Mouse (Mus musculus) heart, postnatal 36 days (tissue): ENCODE data around the gene Ppp5c. TPM values are rescaled to one million over a fixed set of nuclear protein-coding genes. Genes with fewer than 3 reads are reported as not detected.

ENCODE experiments used
- total RNA-seq, 2 experiments: library from RNA; stranded (reverse); gene quantifications; 2 replicates each; pipeline ENCODE4 v1.2.3; 2021

Gene Ppp5c
- total RNA-seq, 2 experiments from 2014 or later: 107 to 109 TPM

Other genes with a start within 250 kb of the Ppp5c start
- 10 to 100 TPM; 21.3 to 22.8 TPM for gene Slc1a5, start 246.6 kb downstream of the Ppp5c start, total RNA-seq
- 10 to 100 TPM; 54.1 to 61.3 TPM for gene Strn4, start 212.0 kb downstream of the Ppp5c start, total RNA-seq
- gene Fkrp, start 211.2 kb downstream of the Ppp5c start, total RNA-seq: 10 to 100 TPM; 47.2 to 49.1 TPM
- gene Prkd2, start 185.0 kb downstream of the Ppp5c start, total RNA-seq: 10 to 100 TPM; 17.8 to 19.3 TPM
- gene Dact3, start 152.6 kb downstream of the Ppp5c start, total RNA-seq: 10 to 100 TPM; 11.2 to 11.7 TPM
- gene Gng8, start 136.1 kb downstream of the Ppp5c start, total RNA-seq: 1 to 10 TPM in 1 of 2 experiments, under 1 TPM in 1; 0.54 to 1.3 TPM
- 1 to 10 TPM; 2.9 TPM for gene Ptgir, start 121.4 kb downstream of the Ppp5c start, total RNA-seq
- gene Calm3, start 103.8 kb downstream of the Ppp5c start, total RNA-seq: 100 to 1,000 TPM; 182 to 193 TPM
- gene Pnmal2, start 83.2 kb downstream of the Ppp5c start, total RNA-seq: 1 to 10 TPM; 3.4 to 3.9 TPM
- gene Pnmal1, start 68.2 kb downstream of the Ppp5c start, total RNA-seq: not detected
- not detected for gene Gm42372, start 44.8 kb downstream of the Ppp5c start, total RNA-seq
- 1 to 10 TPM; 5.9 to 6.3 TPM for gene Ccdc8, start 35.2 kb downstream of the Ppp5c start, total RNA-seq
- gene Hif3a, start 34.5 kb upstream of the Ppp5c start, total RNA-seq: 1 to 10 TPM; 2.5 to 2.6 TPM
- gene Psg16, start 46.1 kb upstream of the Ppp5c start, total RNA-seq: under 1 TPM; 0.14 to 0.16 TPM
- not detected for gene Ceacam3, start 122.4 kb upstream of the Ppp5c start, total RNA-seq
- not detected for gene Psg29, start 175.6 kb upstream of the Ppp5c start, total RNA-seq